Mouse (Mus musculus) layer of hippocampus, adult 18-20 months (tissue): Measurements from ENCODE around the gene Ppp1r3d. TPM values are rescaled to one million over a fixed set of nuclear protein-coding genes. Genes with fewer than 3 reads are reported as not detected.
A peak's percentile ranks its signal among the peaks of the same experiment; 100 is the strongest.

Experiments
- DNase-seq, 2 experiments: peaks; one replicate each; pipeline ENCODE4 v3.0.0; 2022; ENCODE audit warnings: low spot score in 2 of 2
- long read RNA-seq: library from polyadenylated mRNA; stranded (forward); transcript quantifications from one replicate; pipeline ENCODE4 v2.0.0, GENCODE M21; 2021
- total RNA-seq, 2 experiments: library from RNA; stranded (reverse); gene quantifications; 2 replicates each; pipeline ENCODE4 v1.2.3; 2021

Gene Ppp1r3d
- 1 to 10 TPM; 5.7 to 6.2 TPM for total RNA-seq
- long read RNA-seq, partial matches to known transcripts = 0 of 4 reads
- long read RNA-seq, other reads (novel, unspliced or antisense) = 0 of 4 reads

DNA sequence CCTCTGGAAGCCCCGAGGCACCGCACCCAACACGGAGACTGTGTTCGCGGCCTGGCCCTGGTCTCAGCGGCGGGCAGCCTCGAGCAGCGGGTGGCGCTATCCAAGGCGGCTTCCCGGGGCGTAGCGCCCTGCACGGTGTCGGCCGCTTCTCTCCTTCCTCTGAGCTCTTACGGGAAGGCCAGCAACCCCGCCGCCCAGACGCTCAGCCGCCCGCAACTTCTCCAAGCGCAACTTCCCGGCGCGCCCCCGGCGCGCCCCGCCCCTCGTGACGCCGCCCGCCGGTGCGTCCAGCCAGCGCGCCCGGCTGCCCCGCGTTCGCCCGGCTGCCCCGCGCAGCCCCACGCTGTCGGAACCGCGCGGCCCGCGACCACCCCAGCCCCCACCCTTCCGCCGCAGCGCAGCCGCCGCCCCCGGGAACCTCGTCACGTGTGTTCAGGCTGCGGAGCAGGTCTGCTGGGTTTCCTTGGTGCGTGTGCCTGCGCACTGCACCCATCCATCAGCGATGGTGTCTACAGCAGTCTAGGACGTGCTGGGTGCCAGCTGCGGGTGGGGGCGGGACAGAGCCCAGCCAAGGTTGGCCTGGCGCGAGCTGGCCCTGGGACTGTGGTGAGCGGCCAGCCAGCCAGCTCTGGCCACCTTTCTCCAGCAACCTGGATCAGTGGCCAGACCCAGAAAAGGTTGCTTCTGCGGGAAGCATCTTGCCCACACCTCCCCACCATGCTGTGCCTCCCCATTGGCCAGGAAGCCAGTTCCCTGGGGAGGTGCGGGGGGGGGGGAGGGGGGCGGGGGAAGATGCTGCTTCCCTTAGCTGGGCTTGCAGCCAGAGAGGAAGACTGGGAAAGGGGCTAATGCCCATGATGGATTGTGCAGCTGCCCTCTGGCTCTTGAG, at the start of gene Ppp1r3d, which contains the start of gene Fam217b:
Gene Ppp1r3d (minus strand): TSS at position 212 of the 889 bp plus-strand sequence.
Gene Fam217b (plus strand): TSS at position 264 of the 889 bp plus-strand sequence.
- DNase-seq = peak in 1 of 2 experiments; percentile 75

DNA sequence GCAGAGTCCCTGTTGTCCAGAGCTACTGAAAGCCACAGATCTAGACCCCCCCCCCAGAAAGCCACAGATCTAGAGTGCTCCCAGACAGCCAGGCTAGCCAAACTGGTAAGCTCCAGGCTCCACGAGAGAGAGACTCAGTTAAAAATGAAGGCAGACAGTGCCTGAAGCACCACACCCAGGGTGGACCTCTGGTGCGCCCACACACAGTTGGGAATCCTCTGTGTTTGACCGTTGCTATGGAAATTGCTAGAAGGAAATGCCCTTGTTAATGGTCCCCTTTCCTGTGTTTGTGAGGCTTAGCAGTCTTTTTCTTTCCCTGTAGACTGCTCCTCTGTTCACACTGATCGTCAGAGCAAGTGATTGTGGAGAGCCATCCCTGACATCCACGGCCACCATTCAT, 46.1 kb upstream of the Ppp1r3d start:
- no peak for DNase-seq

DNA sequence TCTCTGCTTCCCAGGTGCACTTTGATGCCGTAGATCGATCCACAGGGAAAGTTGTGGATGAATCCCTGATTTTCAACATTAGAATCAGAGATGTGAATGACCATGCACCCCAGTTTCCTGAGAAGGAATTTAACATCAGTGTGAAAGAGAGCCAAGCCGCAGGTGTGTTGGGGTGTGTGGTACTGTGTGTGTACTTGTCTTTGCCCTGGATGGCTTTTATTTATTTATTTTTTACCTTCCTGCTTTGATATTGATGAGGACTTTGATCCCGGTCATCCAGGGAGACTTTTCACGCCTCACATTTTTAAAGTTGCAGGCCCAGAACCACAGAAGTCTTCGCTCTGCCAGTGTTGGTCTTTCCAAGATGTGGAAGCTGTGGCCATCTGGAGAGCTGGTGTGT, 43.1 kb upstream of the Ppp1r3d start:
- DNase-seq = no peak

DNA sequence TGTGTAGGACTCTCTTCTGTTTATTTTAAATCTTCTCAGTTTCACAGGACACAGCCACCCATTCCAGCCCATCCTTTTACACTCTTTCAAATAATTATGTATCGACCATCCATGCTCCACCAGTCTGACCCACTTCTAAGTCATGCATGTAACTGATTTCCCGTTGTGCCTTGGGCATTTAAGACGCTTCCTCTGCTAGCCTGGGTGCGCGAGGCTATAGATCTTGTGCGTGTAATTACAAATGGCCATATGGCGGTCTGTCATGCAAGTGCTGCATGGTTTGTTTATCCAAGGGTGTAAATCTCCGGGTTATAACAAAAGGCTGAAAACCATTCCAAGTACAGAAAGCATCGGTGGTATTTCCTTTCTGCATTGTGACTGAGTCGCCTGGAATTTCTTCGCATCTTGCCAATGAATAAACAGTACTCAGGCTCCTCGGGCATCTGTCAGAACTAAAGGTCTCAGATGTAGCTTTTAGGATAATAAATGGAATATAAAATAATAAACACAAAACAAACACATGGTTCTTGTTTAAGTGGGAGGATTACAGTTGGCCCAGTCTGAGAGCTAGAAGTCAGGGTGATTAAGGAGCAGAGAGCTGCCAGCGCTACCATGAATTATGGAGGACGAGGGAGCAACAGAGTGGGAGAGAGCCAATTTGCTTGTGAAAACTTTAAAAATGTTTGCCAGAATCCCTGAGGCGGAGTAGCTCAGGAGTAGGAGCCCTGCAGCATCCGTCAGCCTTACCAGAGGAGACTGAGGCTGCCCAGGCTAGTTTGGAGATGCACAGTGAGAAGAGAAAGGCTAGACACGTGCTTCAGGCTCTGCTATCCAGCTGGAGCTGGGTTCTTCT, 40.6 kb upstream of the Ppp1r3d start:
- peak; percentile 10 to 20 for DNase-seq

DNA sequence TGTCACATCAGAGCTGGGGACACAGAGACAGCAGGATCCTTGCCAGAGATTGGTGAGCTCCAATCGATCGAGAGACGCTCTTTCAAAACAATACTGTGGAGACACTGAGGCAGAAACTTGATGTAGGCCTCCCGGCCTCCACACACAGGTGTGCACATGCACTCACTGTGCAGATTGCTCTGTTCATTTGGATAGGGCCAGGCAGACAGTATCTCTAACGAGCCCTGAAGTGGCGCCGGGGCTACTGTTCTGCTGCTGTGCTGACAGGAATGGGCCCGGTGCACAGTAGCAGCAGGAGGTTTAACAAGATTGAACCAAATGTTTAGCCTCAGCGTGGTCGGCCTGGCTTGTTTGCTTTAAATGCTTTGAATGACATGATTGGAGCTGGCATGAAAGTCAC, 36.7 kb upstream of the Ppp1r3d start:
- no peak for DNase-seq

DNA sequence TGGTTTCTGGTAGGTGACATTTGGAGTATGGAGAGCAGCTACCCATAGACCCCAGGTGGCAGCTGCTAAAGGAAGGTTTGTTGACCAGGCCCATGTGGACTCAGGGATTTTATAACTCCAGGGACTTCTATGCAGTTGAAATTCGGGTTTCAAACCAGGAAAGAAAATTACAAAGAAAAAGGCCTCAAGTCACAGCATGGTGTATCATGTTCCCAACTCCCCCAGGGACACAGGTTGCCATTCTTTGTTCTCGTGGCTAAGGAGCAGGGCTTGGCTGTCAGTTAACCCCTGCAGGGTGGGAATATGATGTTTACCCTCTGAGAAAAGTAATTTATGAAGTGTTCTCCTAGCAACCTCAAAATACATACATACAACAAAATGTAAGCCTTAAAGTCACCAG, 36.0 kb upstream of the Ppp1r3d start:
- DNase-seq = no peak

DNA sequence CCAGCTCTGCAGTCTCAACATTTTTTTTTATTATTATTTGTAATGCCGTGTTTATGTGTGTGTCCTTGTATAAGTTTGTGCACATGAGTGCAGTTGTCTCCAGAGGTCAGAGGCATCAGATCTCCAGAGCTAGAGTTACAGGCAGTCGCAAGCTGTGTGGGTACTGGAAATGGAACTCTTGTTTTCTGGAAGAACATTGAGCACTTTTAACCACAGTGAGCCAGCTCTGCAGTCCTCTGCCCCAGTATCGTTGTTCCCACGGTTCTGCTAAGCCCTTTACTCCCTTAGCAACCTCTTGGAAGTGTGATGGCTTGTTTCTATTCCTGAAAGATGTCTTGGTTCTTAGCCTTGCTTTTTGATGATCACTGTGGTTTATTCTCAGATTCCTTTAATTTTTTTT, 35.1 kb upstream of the Ppp1r3d start:
- DNase-seq = no peak

DNA sequence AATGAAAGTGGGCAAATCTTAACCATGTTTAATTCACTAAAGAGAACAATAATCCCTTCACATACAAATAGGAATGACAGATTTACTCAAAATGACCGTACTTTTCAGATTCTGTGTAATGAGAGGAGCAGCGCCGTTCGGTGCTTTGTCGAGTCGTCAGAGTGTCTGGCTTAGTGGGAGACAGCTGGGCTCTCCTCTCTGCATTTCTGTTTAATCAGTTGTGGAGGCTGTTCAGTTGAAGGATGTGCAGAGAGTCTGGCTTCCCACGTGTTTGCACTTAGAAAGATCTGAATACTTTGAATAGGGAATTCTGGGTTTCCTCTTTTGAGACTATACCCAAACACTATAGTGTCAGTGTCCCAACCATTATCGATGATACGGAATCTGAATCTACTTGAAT, 23.0 kb upstream of the Ppp1r3d start:
- peak in 1 of 2 experiments; percentile 50 for DNase-seq

DNA sequence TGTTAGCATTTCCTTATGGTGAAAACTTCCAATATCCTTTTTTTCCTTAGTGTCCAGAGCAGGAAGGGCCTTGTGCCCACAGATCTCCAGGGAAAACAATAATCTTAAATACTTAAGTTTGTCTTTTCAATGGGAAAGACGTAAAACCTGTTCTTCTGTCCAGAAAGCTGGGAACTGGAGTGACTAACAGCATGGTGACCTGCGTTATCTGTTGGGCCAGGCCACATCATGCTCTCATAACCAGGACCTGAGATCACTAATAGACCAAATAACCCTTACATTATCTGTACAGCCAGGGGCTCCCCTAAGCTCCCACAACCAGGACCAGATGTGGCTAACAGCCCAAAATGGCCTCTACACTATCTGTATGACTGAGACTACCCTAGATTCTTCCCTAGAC, 19.6 kb upstream of the Ppp1r3d start:
- DNase-seq = no peak

DNA sequence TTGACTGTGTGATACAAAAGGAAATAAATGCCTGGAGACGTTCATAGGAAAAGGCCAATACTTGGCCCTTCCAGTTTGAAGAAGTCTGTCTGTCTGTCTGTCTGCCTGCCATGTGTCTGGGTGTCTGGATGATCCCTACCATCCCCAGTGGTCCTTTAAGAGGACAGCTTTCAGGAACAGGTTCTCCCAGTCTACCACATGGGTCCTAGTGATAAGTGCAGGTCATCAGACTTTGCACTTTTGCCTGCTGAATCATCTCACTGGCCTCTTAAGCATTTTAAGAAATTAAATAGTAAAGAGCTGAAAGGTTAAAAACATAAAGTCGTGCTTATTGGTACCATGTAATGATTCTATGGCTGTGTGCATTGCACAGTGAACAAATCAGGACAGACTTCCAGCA, 19.2 kb upstream of the Ppp1r3d start:
- no peak for DNase-seq

DNA sequence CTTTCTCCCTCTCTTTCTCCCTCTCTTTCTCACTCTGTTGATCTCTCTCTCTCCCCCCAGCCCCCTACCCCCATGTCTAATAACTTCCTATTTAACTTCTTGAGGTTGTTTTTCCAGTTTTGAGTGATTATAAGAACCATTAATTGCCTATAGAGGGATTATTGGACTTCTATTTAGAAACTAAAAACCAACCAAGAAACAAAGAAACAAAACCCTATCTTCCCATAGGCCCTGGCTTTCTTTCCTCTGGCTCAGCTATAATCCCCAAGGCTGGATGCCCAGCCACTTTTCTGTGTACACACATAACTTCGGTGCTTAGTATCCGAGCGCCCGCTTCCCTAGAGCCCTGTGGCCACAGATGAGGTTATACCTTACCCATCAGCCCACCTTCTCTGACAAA, 16.0 kb upstream of the Ppp1r3d start, which contains the start of gene Cdh26:
Gene Cdh26 (plus strand): TSS at position 301 of the 400 bp plus-strand sequence.
- DNase-seq = no peak

DNA sequence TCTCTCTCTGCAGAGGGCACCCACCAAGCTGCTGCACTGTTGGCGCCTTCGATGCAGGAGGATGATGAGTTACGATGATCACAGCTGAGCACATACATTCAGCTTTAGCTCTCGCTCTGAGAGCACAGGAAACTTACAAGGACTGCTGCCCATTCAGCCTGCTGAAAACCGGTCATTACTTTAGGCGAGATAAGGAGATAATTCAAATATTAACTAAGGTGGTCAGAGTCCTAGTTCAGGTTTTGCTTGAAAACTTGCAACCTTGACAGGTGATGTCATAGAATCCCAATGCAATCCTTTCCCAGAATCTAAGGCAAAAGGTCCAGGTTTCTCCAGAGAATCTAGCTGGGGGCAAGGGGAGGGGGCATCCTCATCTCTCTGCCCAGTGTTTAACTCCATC, 15.2 kb upstream of the Ppp1r3d start:
- DNase-seq = no peak

DNA sequence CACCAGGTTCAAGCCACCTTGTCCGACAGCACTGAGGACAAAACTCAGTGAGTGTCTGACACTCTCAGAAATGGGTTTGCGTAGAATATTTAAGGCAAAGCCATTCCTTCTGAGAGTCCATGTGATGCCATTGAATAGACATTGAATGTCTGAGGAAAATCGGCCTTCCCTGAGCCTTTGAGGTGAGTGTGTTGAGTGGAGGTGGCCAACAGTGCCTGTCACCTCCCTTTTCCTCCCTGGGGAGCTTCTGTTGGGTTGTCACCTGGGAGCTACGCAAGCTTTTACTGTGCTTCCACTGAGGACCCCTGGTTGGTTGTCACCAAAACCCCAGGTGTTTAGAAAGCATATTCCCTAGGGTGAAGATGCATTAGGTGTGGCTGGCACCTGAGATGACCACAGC, 14.4 kb upstream of the Ppp1r3d start:
- DNase-seq = no peak

DNA sequence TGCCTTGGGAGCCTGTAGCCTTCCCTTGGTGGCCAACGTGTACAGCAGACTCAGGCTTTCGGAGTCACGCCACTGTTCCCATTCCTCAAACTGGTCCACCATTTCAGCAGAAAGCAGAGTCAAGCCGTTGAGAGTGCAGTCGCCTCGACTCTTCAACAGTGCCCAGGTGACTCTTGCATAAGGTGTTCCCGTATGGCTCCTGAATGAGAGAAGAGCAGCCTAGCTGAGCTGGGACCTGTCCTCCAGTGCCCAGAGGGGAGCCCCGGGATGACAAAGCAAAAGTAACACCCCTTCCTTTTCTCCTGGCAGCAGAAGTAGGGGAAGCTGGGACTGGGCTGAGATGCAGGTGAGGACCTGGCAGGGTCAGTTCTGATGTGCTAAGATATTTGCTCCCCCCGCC, 13.9 kb upstream of the Ppp1r3d start:
- DNase-seq = no peak

DNA sequence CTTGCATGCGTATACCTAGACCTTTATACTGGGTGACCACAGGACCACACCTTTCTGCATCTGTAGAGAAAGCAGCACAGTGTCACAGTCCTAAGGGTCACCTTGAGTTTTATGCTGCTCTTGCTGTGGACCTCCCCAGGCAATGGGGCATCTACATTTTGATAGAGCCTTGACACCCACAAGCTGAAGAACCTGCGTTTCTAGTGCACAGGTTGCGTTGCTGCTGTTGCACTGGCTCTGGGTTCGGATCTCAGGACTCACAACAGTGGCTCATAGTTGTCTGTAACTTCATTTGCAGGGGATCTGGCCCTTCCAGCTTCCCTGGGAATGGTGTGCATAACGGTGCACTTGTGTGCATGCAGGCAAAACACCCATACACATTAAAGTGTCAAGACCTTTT, 12.9 kb upstream of the Ppp1r3d start:
- no peak for DNase-seq

DNA sequence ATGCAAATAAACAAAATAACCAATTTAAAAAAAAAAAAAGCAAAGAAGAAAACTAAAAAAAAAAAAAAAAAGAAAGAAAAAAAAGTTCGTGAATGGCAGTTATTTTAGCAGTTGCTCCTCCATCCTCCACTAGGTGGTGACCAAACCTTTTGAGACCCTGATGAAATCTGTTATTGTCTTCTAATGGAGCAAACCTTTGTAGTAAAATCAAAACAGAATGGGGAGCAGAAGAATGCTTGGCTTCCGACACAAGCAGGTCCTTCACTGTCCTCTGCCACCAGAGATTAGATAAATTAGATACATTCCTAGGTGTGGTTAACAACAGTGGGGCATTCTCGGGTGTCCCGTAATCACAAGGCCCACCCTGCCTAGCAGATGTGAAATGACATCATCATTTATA, 12.0 kb upstream of the Ppp1r3d start:
- DNase-seq = peak in 1 of 2 experiments; percentile 49

DNA sequence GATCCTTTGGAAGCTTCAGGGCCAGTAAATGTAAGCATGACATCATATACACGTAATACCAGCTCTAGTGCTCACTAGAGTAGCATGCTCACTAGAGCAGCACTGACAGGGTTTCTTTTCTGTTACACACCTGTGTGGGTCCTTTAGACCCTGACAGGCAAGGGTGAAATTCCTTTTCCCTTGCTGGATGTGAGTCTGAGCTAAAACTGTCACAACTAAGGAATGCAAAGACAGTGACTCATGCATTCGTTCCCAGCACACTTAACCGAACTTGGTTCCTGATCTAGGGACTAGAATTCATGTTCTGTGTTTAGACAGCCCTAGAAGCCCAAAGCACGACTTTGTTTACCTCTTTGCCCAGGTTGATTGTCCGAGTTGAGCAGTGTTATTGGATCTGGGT, 9.0 kb upstream of the Ppp1r3d start:
- DNase-seq = no peak

DNA sequence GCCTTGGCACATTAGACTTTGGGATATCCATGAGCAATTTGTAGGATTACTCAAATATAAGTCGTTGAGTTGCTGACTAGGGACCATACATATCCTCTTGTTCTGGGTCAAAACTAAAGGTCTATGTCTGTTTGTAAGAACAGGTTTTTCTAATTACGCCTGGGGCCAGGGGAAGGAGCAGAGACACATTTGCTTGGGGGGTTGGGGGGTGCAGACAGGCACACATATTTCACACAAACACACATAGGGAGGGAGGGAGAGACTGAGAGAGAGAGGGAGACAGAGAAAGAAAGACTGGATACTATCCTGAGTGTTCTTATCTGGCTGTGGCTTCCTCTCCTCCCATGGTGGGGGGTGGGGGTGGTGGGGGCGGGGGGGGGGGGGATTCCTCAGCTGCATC, 7.9 kb upstream of the Ppp1r3d start:
- no peak for DNase-seq

DNA sequence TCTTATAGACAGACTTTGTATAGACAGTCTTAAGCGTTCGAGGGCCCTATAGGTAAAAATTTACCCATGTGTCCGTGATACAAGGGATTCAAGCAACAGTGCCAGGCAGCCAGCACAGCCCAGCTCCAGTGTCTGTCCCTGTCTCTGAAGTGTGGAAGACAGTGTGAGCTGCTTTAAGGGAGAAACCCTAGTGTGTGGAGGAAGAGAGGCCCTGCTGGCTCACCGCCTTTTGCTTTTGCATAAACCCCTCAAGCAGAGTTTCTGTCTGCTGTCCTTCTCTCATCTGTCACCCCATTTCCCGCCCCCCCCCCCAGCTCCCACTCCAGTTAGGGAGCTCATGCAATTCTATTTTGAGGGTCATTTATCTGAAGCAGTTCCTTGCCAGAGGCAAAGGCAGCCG, 7.3 kb upstream of the Ppp1r3d start:
- DNase-seq = no peak

DNA sequence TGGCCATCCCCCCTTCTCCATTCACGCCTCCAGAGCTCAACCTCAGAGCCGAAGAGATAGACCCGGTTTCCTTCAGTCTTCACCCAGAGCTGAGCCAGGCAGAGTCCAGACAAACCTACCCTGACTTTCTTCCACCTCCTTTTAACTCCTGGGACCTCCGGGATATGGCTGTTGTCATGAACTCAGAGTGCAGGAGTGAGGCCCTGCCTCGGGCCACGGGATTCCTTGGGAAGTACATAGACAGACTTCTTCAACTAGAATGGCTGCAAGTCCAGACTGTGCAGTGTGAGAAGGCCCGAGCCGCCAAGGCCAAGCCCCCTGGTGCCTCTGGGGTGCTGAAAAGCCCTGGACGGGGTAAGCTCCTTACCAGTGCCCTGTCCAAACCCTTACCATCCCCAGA, 6.3 kb upstream of the Ppp1r3d start:
- no peak for DNase-seq

DNA sequence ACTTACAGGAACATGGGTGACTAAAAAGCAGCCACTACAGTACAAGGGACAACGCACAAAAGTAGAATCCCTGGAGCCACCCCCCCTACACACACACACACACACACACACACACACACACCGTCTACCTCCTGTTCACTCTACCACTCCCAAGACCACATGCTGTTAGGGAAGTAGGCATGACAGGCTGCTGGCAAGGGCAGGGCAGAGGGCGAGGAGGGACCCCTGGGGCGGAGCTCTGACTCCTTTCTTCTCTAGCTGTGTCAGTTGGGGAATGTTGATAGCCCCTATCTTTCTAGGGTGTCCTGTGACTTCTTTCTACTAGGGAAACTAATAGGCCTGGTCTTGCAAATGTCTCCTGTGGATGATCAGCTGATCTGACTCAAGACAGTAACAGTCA, 2.7 kb upstream of the Ppp1r3d start:
- DNase-seq = no peak

DNA sequence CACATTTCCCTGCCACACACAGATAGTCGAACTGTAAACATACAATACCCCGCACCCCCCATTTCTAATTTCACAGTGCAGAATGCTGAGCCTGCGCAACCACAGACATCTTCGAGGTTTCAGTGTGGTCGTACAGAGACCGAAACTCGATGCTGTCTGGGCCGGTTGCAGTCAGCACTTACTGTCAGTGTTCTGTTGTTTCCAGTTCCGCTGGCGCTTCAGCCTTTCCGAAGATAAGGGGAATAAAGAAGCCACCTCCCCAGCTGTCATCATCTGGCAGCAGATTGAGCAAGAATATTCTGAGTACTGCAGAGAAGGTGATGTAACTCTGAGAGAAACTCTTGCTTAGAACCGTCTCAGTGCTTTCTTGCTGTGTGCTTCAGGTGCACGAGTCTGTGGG, 2.2 kb upstream of the Ppp1r3d start:
- DNase-seq = no peak
